Mouse (Mus musculus) E14TG2a.4 (cell line): ENCODE measurements at regions not wholly inside any gene's neighbourhood (a gene's known extent, or its start where the extent isn't known, plus 50 kb on each side); places are given as distances from the start of the nearest gene placed in this dataset.

ENCODE experiments used
- CTCF ChIP-seq: conservative IDR thresholded peaks from 2 replicates; pipeline ENCODE4 v1.5.1; 2014; ENCODE audit warnings: low read length
- NANOG ChIP-seq: IDR thresholded peaks from 2 replicates; pipeline ENCODE4 v1.6.1; 2014; ENCODE audit warnings: borderline replicate concordance, low read length, mixed read lengths
- POU5F1 ChIP-seq: IDR thresholded peaks from 2 replicates; pipeline ENCODE4 v1.6.1; 2014; ENCODE audit warnings: low read length, borderline replicate concordance

GRCm38 (mm10) chr2:74264963-74265362 lies 314.3 kb downstream of the Lnpk start:
- TF ChIP-seq CTCF (no peak), POU5F1 (no peak), NANOG (no peak)
